14 mouse cellular contexts compared by ENCODE assay signal in the genomic region with DNA sequence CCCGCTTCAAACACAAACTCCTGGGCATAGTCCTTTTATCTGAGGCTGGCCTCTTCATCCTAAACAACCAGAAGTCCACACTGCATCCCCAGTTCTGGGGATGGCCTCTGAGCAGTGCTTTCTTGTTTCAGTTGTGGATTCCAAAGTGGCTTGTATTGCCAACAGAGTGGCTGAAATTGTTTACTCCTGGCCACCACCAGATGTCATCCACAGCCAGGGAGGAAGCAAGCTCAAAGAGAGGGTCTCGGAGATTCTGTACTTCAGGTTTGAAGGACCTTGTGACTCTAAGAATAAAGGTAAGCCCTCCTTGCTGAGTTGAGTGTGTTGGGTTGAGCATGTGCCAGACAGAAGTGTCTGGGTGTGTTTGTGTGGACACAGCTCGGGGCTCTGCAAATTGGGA. TPM values are rescaled to one million over a fixed set of nuclear protein-coding genes. Genes with fewer than 3 reads are reported as not detected.
DNase-seq lines count a peak whose midpoint lies in the region; ATAC-seq and TF ChIP-seq lines count a peak whose summit lies in the region.
"Had no signal": no experiment of that assay in that cellular context is flagged by ENCODE, and none has a peak within 500 bp of the region (broad histone marks: within the 10 kb centered on the region; RNA-seq: fewer than 3 reads in every experiment).

No protein-coding gene starts in this region.

- TF ChIP-seq CTCF in kidney, postnatal 0 days (IDR thresholded peaks at IDR 0.05; ENCODE audit: low read depth) = peak; percentile 69

- H3K4me1 ChIP-seq in forebrain, embryonic 14.5 days (ENCODE audit: control insufficient read depth, insufficient read depth, low read length) = no peaks in the 10 kb centered on the region
- H3K4me1 ChIP-seq in forebrain, embryonic 16.5 days (replicated peaks; ENCODE audit: control insufficient read depth, insufficient read depth, low read length) = no peaks in the 10 kb centered on the region
- H3K4me1 ChIP-seq in kidney, postnatal 0 days (replicated peaks; ENCODE audit: insufficient read depth, low read length) = no peaks in the 10 kb centered on the region; the same call in 1 of the 2 replicates
- no peaks in the 10 kb centered on the region for H3K4me1 ChIP-seq in midbrain, embryonic 14.5 days (ENCODE audit: control insufficient read depth, insufficient read depth, low read length)
- no peaks in the 10 kb centered on the region for H3K4me1 ChIP-seq in midbrain, embryonic 13.5 days (replicated peaks)

- H3K27me3 ChIP-seq in forebrain, embryonic 14.5 days (replicated peaks; ENCODE audit: control insufficient read depth, insufficient read depth, low read length) = no peaks in the 10 kb centered on the region
- no peaks in the 10 kb centered on the region for H3K27me3 ChIP-seq in forebrain, embryonic 16.5 days (replicated peaks; ENCODE audit: control insufficient read depth, insufficient read depth, low read length)
- no peaks in the 10 kb centered on the region for H3K27me3 ChIP-seq in kidney, postnatal 0 days (ENCODE audit: insufficient read depth, low read length)
- H3K27me3 ChIP-seq in midbrain, embryonic 14.5 days (ENCODE audit: control insufficient read depth, insufficient read depth, low read length) = no peaks in the 10 kb centered on the region
- no peaks in the 10 kb centered on the region for H3K27me3 ChIP-seq in midbrain, embryonic 13.5 days
- H3K27me3 ChIP-seq: neural tube, embryonic 15.5 days had no signal

- H3K9ac ChIP-seq in forebrain, embryonic 14.5 days (ENCODE audit: low read length) = no peak overlapping the region
- H3K9ac ChIP-seq in forebrain, embryonic 16.5 days (replicated peaks; ENCODE audit: low read depth, low read length) = no peak overlapping the region
- H3K9ac ChIP-seq in kidney, postnatal 0 days (ENCODE audit: low read depth, low read length) = no peak overlapping the region
- no peak overlapping the region for H3K9ac ChIP-seq in midbrain, embryonic 14.5 days (replicated peaks; ENCODE audit: low read length)
- H3K9ac ChIP-seq in midbrain, embryonic 13.5 days (replicated peaks) = no peak overlapping the region
- H3K9ac ChIP-seq: neural tube, embryonic 15.5 days had no signal

- DNase-seq in forebrain, embryonic 14.5 days (ENCODE audit: low spot score) = peak; percentile 27
- DNase-seq in kidney, postnatal 0 days (ENCODE audit: low spot score) = peak; percentile 65
- no peak for DNase-seq in kidney, adult 8-10 months
- peak; percentile 60 for DNase-seq in midbrain, embryonic 14.5 days
- DNase-seq in testis, postnatal 10 days (ENCODE audit: low spot score) = no peak
- DNase-seq: cerebellum, adult 18-20 months; layer of hippocampus, adult 9-11 months; right cerebral cortex, adult 18-20 months had no signal

- 89% methylated on average over 3 of the region's 3 CpGs for WGBS in forebrain, embryonic 14.5 days
- 82% methylated on average over 3 of the region's 3 CpGs for WGBS in forebrain, embryonic 16.5 days
- WGBS in kidney, postnatal 0 days = 83% methylated on average over 3 of the region's 3 CpGs
- WGBS in midbrain, embryonic 14.5 days = 82% methylated on average over 3 of the region's 3 CpGs
- WGBS in midbrain, embryonic 13.5 days = 82% methylated on average over 3 of the region's 3 CpGs

- H3K27ac ChIP-seq in forebrain, embryonic 14.5 days (ENCODE audit: low read depth, low read length) = no peak overlapping the region
- H3K27ac ChIP-seq in forebrain, embryonic 16.5 days (ENCODE audit: low read length) = no peak overlapping the region
- no peak overlapping the region for H3K27ac ChIP-seq in kidney, postnatal 0 days
- no peak overlapping the region for H3K27ac ChIP-seq in midbrain, embryonic 14.5 days (replicated peaks; ENCODE audit: low read depth, low read length)
- H3K27ac ChIP-seq in midbrain, embryonic 13.5 days = no peak overlapping the region
- H3K27ac ChIP-seq: neural tube, embryonic 15.5 days had no signal

- no peaks in the 10 kb centered on the region for H3K36me3 ChIP-seq in forebrain, embryonic 14.5 days (ENCODE audit: control insufficient read depth, insufficient read depth, low read length)
- no peaks in the 10 kb centered on the region for H3K36me3 ChIP-seq in forebrain, embryonic 16.5 days (ENCODE audit: control insufficient read depth, insufficient read depth)
- H3K36me3 ChIP-seq in kidney, postnatal 0 days (ENCODE audit: insufficient read depth, low read length) = no peaks in the 10 kb centered on the region
- no peaks in the 10 kb centered on the region for H3K36me3 ChIP-seq in midbrain, embryonic 14.5 days (ENCODE audit: control insufficient read depth, insufficient read depth, low read length)
- no peaks in the 10 kb centered on the region for H3K36me3 ChIP-seq in midbrain, embryonic 13.5 days
- H3K36me3 ChIP-seq: neural tube, embryonic 15.5 days had no signal

- H3K4me2 ChIP-seq in forebrain, embryonic 14.5 days (ENCODE audit: low read length) = no peak overlapping the region
- H3K4me2 ChIP-seq in forebrain, embryonic 16.5 days (ENCODE audit: low read length) = no peak overlapping the region
- H3K4me2 ChIP-seq in kidney, postnatal 0 days (ENCODE audit: low read length) = no peak overlapping the region
- H3K4me2 ChIP-seq in midbrain, embryonic 14.5 days (ENCODE audit: low read length) = no peak overlapping the region
- no peak overlapping the region for H3K4me2 ChIP-seq in midbrain, embryonic 13.5 days (replicated peaks)
- H3K4me2 ChIP-seq: neural tube, embryonic 15.5 days had no signal

- H3K4me3 ChIP-seq in forebrain, embryonic 14.5 days (ENCODE audit: low read depth, low read length) = no peak overlapping the region
- no peak overlapping the region for H3K4me3 ChIP-seq in forebrain, embryonic 16.5 days (replicated peaks; ENCODE audit: low read length)
- no peak overlapping the region for H3K4me3 ChIP-seq in kidney, postnatal 0 days (replicated peaks; ENCODE audit: low read depth, low read length)
- no peak overlapping the region for H3K4me3 ChIP-seq in midbrain, embryonic 14.5 days (replicated peaks; ENCODE audit: low read depth, low read length)
- H3K4me3 ChIP-seq in midbrain, embryonic 13.5 days (replicated peaks) = no peak overlapping the region
- H3K4me3 ChIP-seq: neural tube, embryonic 15.5 days had no signal

- ATAC-seq in forebrain, embryonic 14.5 days = no peak
- no peak for ATAC-seq in forebrain, embryonic 16.5 days
- ATAC-seq in kidney, postnatal 0 days (replicated peaks; ENCODE audit: low FRiP score, low read depth) = no peak
- no peak for ATAC-seq in midbrain, embryonic 14.5 days (ENCODE audit: low FRiP score, low TSS enrichment)
- ATAC-seq in midbrain, embryonic 13.5 days = no peak
- ATAC-seq: activated CD4-positive, CD25-positive, alpha-beta regulatory T cell, adult 4 months; intestine, embryonic 16.5 days had no signal

- H3K9me3 ChIP-seq in forebrain, embryonic 14.5 days (replicated peaks; ENCODE audit: control insufficient read depth, low read length) = no peaks in the 10 kb centered on the region
- no peaks in the 10 kb centered on the region for H3K9me3 ChIP-seq in forebrain, embryonic 16.5 days (ENCODE audit: control insufficient read depth, low read length)
- no peaks in the 10 kb centered on the region for H3K9me3 ChIP-seq in kidney, postnatal 0 days (replicated peaks; ENCODE audit: low read length)
- no peaks in the 10 kb centered on the region for H3K9me3 ChIP-seq in midbrain, embryonic 14.5 days (ENCODE audit: control insufficient read depth, low read length)
- no peaks in the 10 kb centered on the region for H3K9me3 ChIP-seq in midbrain, embryonic 13.5 days
- H3K9me3 ChIP-seq: neural tube, embryonic 15.5 days had no signal

RNA-seq across cellular contexts. Expression of a gene that starts 31.0 kb away (rescaled TPM):
- polyA plus RNA-seq in forebrain, embryonic 14.5 days (2014; fragmentation: Nextera tagmentation; extraction: Ambion mirVana) = not detected in 2 replicates
- 0.11 TPM in 1 of 2 replicates, not detected in the other for polyA plus RNA-seq in forebrain, embryonic 16.5 days (2015; fragmentation: Nextera tagmentation; extraction: Ambion mirVana)
- 9.3 and 10.2 TPM in 2 replicates for polyA plus RNA-seq in kidney, postnatal 0 days (2015; fragmentation: Nextera tagmentation; extraction: Ambion mirVana)
- polyA plus RNA-seq in midbrain, embryonic 14.5 days (2014; fragmentation: Nextera tagmentation; extraction: Ambion mirVana) = not detected in 2 replicates
- not detected in 2 replicates for polyA plus RNA-seq in midbrain, embryonic 13.5 days (2015; fragmentation: Nextera tagmentation; extraction: Ambion mirVana)
- polyA plus RNA-seq: C2C12 had no signal

Comparison
In these comparisons a context has a peak if more than half of its experiments do, and no peak if none do; other contexts are left out.
1. DNase-seq: peak in forebrain, embryonic 14.5 days (single experiment), kidney, postnatal 0 days (single experiment) and midbrain, embryonic 14.5 days (single experiment); none in kidney, adult 8-10 months (0 of 2) and testis, postnatal 10 days (single experiment).